Mouse (Mus musculus) embryonic fibroblast, embryonic 13.5 days (primary cell): ENCODE data around the gene Suclg2.

Experiments
- CTCF ChIP-seq: IDR thresholded peaks from 2 replicates; pipeline ENCODE4 v1.5.1; 2011; ENCODE audit warnings: mild to moderate bottlenecking, control low read depth, low read length, moderate library complexity, borderline replicate concordance; ENCODE audit not compliant: insufficient read depth
- POLR2A ChIP-seq: IDR thresholded peaks from 2 replicates; pipeline ENCODE4 v1.6.1; 2011; ENCODE audit warnings: low read depth, mild to moderate bottlenecking, control low read depth, low read length, moderate library complexity

DNA sequence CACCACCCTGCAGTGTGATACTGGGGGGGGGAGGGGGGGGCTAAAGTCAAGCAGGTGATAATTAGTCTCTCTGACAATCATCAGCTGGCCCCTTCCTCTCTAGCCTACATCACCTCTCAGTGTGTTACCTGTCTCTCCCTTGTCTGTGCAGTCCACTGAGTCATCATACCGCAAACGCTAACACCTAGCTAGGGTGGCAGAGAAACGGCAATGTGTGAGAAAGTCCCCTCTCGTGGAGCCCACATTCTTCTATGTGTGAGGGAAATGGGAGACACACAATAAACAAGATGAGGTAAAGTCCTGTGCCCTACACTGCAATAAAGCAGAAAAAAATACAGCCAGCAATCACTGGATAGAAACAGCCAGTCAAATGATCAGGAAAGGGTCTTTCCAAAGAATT is 6.5 kb downstream of the Suclg2 start:
- TF ChIP-seq CTCF (no peak), POLR2A (no peak)
